Mouse (Mus musculus) 3134 (cell line): ENCODE results near the gene Trem1.

ENCODE experiments used
- DNase-seq: peaks from one replicate; pipeline ENCODE4 v3.0.0-alpha.2; 2011; ENCODE audit warnings: low spot score; ENCODE audit not compliant: insufficient read length; ENCODE audit errors: extremely low read depth

Gene Trem1

DNA sequence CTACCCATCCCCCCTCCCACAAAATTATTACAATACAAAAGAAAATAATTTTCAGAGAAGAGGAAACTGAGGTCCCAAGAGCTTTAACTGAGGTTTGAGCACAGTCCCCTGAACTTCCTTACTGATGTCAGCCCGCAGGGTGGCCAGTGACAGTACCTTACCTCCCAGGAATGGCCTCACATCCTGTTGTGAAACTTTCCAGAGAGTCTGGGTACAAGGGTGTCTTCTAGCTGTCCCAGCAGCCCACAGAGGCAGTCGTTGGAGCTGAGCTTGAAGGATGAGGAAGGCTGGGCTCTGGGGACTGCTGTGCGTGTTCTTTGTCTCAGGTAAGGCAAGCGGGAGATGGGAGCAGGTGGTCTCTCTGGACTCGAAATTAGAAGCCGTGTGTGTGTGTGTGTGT lies at the start of gene Trem1:
TSS of gene Trem1 (plus strand) at position 251 of the 400 bp plus-strand sequence.
- DNase-seq: no peak

DNA sequence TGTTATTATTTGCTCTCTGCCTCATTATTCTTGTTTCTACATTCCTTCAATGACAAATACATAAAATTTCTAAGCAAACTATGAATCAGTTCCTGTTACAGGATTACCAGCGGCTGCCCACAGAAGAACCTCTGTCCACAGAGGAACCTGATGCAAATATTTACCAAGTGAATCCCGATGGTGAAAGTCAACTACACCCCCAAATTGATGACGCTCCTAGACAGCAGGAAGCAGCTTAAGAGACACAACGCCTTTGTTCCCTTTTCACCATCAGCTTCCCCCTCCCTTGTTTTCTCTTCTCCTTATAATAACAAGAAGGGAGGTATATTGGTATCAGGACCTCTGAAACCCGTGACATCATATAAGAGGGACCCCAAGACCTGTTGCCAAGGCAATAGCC lies 47.3 kb upstream of the Trem1 start:
- no peak for DNase-seq

DNA sequence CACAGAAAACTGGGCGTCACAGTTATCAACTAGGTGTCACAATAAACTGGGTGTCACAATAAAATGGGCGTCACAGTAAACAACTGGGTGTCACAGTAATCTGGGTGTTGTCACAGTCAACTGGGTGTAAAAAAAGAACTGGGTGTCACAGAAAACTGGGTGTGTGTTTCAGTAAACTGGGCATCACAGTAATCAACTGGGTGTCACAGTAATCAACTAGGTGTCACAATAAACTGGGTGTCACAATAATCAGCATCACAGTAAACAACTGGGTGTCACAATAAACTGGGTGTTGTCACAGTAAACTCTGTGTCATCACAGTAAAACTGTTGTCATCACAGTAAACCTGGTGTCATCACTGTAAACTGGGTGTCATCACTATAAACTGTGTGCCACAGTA lies 40.2 kb upstream of the Trem1 start:
- no peak for DNase-seq

DNA sequence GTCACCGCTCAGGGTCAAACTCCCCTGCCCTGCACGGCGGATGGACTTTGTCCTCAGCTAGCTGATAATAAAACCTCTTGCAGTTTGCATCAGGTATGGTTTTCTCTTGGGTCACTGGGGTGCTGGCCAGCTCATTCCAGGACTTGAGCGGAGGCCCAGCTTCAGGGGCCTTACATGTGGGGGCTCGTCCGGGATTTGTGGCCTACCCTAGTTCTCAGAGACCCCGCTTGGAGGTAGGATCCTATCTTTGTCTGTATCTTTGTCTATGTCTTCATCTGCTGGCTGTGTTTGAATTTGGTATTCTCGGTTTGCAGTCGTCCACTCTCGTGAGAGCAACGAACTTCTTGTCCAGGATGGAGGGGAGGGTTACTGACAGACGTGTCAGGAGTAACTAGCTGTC lies 29.5 kb upstream of the Trem1 start:
- no peak for DNase-seq

DNA sequence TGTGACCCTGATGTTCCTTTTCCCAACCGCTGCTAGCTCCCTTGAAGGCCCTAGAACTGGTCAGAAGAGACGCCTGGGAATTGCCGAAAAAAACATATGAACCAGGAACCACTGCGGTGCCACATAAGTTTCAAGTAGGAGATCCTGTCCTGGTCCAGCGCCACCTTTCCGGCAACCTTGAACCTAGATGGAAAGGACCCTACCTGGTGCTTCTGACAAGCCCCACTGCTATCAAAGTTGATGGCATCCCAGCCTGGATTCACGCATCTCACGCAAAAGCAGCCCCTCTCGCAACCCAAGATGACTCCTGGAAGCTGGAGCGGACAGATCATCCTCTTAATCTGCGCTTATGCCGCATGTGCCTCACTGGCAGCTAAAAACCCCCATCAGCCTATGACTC lies 20.0 kb upstream of the Trem1 start:
- DNase-seq: no peak

DNA sequence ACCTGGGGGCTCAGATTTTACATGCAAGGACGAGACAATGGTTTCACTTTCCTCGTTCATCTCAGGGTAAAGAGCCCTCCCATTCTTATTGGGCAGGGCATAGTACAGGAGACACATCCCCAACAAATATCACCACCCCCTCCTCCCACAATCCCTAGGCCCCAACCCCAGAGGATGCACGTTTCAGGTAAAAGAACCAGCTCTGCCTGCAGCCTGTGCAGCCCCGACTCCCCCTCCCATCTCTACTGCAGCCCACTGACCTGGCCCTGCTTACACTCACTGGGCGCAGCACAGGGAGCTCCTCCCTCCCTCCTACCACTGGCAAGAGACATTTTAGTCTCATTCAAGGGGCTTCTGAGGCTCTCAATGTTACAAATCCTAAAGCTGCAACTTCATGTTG lies 19.1 kb upstream of the Trem1 start:
- DNase-seq: no peak

DNA sequence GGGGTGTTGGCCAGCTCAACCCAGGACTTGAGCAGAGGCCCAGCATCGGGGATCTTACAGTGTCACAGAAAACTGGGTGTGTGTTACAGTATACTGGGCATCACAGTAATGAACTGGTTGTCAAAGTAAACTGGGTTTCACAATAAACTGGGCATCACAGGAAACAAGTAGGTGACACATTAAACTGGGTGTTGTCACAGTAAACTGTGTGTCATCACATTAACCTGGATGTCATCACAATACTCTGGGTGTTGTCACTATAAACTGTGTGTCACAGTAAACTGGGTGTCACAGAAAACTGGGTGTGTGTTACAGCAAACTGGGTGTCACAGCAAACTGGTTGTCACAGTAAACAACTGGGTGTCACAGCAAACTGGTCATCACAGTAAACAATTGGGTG lies 17.1 kb upstream of the Trem1 start:
- no peak for DNase-seq

DNA sequence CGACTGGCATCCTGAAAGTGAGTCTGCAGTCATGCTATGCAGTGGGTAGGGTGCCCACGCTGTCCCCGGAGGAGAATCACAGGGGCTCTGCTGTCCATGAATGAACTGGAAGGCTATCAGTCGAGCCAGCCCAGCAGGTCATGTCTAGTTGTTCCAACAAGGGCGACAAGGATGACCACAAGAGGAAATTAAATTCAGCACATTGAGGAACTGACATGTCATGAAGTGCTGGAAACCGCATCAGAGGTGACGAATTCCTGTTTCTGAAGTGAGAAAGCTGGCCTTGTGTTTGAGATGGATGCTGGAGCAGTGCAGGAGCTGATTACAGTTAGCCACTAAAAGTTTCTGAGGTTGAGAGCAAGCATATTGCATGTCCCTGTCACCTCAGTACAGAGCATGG lies 1.9 kb upstream of the Trem1 start:
- DNase-seq: no peak

DNA sequence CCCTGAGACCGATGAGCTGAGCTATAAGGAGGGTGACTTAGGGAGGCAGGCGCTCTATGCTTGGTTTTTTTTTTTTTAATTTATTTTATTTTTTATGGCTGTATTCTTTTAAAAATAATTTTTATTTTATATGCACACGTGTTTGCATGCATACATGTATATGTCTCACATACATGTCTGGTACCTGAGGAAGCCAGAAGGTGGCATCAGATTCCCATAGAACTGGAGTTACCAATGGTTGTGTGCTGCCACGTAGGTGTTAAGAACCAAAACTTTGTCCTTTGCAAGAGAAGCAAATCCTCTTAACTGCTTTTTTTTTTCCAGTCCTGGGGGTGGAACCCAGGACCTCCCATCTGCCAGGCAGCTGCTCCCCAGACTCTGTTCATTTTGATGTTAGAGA lies 1.2 kb downstream of the Trem1 start:
- DNase-seq: no peak

DNA sequence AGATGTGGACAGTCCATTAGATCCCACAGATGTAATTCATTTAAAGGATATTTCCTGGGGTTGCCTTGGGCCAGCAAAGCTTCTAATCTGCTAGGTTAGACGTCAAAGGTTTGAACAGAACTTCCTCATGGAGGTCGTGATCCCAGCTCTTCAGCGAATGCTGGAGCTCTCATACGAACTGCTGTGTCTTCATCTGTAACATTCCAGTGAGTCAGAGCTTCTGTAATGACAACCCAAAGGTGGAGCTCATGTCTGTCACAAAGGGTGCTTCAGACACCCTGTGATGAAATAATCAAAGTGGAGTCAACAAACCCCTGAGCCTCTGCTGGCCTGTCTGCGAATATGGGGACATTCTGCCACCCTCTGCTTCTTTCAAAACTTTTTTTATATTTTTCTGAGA lies 2.0 kb downstream of the Trem1 start:
- DNase-seq: no peak

DNA sequence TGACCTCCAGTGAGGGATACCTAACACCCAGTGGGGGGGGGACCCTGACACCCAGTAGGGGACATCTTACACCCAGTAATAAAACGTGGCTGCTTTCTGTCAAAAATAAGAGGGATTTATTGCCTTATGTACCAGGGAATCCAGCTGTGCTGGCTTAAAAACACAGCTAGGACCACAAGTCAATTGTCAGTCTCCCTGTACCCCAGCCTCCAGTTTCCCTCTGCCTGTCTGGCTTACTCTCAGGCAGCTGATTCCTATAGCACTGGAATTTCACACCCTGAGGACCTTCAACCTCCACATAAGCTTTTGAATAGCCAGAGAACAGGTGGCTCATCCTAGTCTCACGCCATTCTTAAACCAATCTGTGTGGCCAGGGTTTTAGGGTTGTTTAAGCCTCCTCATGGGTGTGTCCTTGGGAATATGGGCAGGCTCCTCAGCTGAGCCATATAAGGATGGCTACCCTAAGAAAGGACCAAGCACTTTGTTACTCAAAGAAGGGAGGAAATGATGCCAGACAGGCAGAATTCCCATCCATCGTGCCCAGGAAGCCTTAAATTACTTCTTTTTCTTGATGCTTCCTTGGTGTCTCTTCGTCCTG lies 3.3 kb downstream of the Trem1 start:
- no peak for DNase-seq

DNA sequence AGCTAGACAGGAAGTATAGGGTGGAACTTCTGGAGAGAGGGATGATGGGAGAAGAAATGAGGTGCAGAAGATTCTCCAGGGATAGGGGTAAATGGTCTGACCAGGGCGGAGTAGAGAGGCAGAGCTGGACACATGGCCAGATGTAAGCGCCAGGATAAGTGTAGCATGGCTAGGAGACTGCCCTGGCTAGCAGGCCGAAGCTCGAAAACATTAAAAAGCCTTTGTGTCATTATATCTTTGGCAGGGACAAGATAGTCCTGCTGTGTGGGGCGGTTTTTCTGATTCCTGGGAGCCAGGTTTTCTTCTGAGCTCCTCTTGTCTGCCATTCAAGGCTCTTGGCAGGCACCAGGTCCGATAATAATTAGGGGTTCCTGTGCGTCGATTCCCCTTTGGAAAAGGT lies 5.1 kb downstream of the Trem1 start:
- no peak for DNase-seq

DNA sequence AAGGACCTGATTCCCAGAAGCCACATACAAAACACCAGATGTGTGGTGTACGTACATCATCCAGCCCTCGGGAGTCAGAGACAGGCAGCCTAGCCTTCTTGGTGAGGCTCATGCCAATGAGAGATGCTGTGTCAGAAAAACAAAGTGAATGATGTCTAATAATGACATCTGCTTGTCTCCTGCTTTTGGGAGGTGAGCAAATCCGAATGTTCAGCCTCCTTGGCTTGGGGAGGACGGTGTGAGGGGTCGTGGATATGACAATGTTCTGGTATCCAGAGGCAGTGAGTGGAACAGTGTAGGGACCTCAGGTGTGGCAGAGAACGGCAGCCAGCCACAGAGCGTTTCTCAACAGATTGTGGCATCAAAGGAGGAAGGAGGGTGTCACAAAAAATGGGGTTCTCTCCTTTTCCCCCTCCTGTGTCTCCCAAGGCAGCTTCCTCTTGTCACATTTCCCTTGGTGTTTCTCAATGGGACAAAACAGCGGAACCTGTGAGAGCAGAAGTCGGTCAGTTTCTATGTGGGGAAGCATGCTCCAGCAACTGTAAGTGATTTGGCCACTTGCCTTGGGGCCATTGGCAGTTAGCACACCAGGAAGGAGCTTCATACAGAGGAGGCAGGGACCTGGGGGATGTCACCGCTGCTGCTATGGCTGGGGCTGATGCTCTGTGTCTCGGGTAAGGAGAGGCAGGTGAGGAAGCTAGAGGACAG lies 14.8 kb downstream of the Trem1 start, which contains the start of gene Trem3:
TSS of gene Trem3 (plus strand) at position 557 of the 708 bp plus-strand sequence.
- no peak for DNase-seq

DNA sequence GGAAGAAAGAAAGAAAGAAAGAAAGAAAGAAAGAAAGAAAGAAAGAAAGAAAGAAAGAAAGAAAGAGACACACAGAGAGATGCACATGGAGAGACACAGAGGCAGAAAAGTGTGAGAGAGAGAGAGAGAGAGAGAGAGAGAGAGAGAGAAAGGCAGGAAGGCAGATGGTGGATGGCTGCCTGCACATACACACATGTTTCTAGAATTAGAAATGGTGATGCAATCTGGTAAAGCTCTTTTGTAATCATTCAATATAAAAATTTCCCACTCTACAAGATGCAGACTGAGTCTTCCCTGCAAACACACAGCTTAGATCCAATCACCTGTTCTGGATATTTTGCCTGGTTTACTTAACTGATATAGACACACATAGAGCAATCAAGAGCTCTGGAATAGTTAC lies 16.5 kb downstream of the Trem1 start:
- no peak for DNase-seq

DNA sequence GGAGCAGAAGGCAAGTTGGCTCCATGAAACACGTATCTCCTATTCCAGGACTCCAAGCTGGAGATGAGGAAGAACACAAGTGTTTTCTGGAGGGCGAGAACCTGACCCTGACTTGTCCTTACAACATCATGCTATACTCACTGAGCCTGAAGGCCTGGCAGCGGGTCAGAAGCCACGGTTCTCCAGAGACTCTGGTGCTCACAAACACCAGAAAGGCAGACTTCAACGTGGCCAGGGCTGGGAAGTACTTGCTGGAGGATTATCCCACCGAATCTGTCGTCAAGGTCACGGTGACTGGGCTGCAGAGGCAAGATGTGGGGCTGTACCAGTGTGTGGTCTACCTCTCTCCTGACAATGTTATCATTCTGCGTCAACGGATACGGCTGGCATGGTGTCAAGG lies 16.9 kb downstream of the Trem1 start:
- DNase-seq: no peak

DNA sequence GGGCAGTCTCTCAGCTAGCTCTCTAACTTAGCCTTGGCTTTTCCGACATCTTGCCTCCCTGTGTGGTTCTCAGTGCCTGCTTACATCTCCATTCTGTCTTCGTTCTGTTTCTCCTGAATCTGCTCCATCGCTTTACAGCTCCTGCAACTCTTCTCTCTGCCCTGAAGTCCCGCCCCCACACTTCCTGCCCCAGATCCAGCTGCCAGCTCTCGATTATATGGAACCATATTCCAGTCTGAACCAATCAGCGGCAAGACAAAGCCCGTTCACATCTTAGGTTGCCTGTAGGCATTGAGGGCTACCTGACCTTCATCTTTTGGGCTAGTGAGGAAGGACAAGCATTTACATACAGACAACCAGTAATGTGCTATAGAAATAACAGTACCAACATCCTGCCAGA lies 18.1 kb downstream of the Trem1 start:
- no peak for DNase-seq

DNA sequence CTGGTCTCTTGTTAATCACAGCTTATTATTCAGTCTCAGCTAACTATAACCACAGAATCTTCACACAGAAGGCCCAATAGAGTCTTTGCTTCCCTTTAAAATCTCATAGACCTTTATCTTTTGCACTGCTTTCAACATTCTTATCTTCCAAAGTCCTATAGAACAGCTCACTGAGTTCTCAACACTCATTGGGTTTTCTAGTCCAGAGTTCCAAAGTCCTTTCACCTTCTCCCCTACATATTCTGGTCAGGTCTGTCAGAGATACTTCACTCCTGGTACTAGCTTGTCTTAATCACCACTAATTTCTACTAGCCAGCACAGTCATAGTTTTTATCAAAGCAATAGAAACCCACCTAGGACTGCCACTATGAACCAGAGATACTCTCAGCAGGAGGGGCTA lies 24.0 kb downstream of the Trem1 start:
- DNase-seq: no peak

DNA sequence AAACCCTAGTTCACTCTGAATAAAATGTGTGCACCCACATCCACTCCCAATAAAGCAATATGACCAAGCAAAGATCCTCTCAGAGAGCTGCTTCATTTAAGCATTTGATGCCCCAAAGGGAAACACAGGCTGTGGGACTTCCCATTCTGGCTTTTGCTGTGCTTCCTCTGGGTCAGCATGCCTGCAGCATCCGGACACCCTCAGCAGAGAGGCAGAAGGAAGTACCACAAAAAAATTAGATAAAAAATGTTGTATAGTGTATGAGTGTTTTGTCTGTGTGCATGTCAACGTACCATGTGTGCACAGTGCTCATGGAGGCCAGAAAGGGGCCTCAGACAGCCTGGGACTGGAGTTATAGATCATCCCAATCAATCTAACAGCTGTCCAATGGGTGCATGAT lies 29.3 kb downstream of the Trem1 start:
- DNase-seq: no peak

DNA sequence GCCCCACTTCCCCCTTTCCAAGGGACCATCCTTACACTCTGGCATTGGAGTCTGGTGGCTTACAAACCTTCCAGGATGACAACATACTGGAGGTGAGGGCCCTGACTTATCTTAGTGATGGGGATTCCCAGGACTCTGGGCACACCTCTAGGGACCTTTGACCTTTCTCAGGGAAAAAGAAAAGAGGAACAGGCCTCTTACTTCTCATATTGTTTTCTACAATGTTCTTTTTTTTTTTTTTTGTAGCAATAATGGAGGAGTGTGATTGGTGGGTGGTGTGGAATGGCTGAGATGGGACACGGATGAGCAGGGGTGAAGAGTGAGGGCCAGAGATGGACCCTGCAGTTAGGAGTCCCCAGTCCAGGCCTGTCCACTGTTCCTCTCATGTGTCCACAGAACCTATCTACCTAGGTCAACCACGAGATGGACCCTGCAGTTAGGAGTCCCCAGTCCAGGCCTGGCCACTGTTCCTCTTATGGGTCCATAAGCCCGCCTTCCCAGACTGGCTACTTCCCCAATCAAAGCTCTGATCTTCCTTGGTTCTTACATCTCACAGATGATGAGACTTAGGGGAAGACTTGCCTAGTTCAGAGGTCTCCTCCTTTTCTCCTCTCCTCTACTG lies 31.3 kb downstream of the Trem1 start, which contains the start of gene Treml4:
TSS of gene Treml4 (plus strand) at position 555 of the 622 bp plus-strand sequence.
- no peak for DNase-seq

DNA sequence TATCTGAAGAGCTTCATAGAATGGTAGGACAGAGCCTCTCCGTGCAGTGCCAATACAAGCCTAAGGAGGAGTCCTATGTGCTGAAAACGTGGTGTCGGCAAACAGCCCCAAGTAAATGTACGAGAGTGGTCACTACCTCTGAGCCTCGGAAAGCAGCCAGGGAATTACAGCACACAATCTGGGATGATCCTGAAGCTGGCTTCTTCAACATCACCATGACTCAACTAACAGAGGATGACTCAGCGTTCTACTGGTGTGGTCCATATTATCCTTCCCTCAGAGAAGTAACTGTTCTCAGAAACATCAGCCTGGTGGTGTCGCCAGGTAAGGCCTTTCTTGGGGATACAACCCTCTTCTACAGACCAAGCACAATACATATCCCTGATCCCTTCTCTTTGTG lies 32.1 kb downstream of the Trem1 start:
- DNase-seq: no peak

DNA sequence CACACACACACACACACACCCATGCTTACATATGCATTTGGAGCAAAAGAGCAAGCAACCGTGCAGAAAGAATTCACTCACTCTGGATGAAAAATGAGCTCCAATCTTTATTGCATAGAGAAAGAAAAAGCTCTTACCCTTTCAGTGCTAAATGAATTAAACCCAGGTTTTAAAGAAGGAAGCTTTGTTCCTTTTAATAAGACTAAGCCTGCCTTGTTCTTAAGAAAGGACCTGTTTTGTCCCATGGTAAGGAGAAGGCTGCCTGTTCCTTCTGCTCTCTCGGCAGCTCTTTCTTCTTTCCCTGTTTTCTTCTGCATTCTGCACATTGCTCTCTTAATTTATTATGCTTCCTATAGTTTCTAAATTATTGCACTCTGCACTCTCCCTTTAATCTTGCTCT lies 33.6 kb downstream of the Trem1 start:
- DNase-seq: no peak

DNA sequence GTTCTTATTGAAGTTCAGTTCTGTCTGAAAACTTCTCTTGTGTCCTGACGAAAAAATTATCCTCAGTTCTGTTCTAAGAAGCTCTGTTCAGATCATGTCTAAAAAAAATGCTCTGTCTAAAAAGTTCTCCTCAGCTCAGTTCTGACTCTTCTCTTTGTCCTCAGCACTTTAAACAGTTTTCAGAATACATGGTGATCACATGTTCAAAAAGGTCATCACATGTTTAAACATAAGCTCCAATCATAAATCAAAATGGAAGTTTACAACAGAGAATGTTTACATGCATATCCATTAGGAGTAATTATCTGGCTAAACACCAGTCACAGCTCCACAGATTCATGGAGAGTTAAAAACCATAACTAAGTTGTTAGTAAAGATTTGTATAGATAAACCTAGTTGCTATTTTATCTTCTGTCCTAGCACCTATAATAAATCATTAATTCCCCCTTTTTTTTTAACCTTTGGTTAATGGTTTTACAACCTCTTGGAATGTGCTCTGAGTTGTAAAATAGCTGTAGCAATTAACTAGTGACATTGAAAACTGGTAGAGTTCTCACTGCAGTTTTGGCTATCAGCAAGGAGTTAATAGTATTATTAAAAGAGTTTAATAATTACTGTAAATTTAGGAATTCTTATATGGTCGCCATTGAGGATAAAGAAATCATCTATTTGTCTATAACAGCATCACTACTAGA lies 34.2 kb downstream of the Trem1 start:
- DNase-seq: no peak
